Mouse (Mus musculus): ENCODE measurements around the gene Ank3. TPM values are rescaled to one million over a fixed set of nuclear protein-coding genes. Genes with fewer than 3 reads are reported as not detected.

The Ank3 gene
- total and polyA plus RNA-seq, 2 experiments from 2014 or later = 66.6 to 253 TPM

DNA sequence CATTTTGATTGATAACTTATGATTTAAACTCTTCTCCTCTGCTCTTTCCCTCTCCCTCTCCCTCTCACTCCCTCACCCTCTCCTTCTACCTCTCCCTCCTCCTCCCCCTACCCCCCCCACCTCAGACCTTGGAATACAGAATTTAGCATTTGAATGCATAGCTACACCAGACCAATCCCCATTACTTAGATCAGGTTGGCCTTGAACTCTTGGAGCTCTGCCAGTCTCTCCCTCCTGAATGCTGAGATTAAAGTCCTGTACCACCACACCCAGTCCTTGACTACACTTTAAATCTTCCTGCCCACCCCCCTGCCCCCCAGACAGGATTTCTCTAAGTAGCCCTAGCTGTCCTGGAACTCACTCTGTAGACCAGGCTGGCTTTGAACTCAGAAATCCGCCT is 38.9 kb upstream of the Ank3 start:
- DNase-seq (ENCODE audit: low spot score) (no peak), ATAC-seq (ENCODE audit: low FRiP score) (no peak)
- H3K36me3 ChIP-seq (ENCODE audit: insufficient read depth, low read length) = no peaks in the 10 kb centered on the region
- no peak overlapping the region for H3K9ac ChIP-seq (replicated peaks; ENCODE audit: low read length, poor library complexity, severe bottlenecking)
- no peaks in the 10 kb centered on the region for H3K27me3 ChIP-seq (ENCODE audit: insufficient read depth, low read length)
- no peaks in the 10 kb centered on the region for H3K9me3 ChIP-seq (ENCODE audit: low read length)
- no peak overlapping the region for H3K4me2 ChIP-seq (ENCODE audit: low read depth, low read length, poor library complexity, severe bottlenecking)
- no peaks in the 10 kb centered on the region for H3K4me1 ChIP-seq (ENCODE audit: insufficient read depth, low read length)
- H3K4me3 ChIP-seq (ENCODE audit: low read depth, low read length) = no peak overlapping the region
- WGBS = 100% methylated on average over 1 of the region's 1 CpGs
- TF ChIP-seq CTCF (IDR thresholded peaks at IDR 0.05) = no peak
- no peak overlapping the region for H3K27ac ChIP-seq (ENCODE audit: low read depth, low read length)

DNA sequence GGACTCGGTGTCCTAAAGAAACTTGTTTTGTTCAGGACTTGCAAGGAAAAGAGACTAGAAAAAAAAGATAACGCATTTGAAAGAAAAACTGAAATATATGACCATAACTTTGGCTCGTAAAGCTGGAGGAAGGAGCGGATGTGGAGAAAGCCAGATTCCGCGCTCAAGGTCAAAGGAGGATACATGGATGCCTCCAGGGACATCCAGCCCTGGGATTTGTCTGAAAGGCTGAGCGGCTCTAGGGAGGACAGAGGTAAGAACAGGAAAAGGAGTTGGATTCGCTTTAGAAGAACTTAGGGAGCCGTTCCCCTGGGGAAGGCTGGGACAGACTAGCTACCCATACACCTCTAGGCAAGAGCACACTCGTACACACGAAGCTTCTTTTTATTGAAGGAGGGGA is 32.4 kb upstream of the Ank3 start:
- Histone ChIP-seq H3K27me3 (ENCODE audit: insufficient read depth, low read length) (no peaks in the 10 kb centered on the region), H3K9me3 (ENCODE audit: low read length) (no peaks in the 10 kb centered on the region), H3K4me2 (ENCODE audit: low read depth, low read length, poor library complexity, severe bottlenecking) (no peak overlapping the region), H3K9ac (replicated peaks; ENCODE audit: low read length, poor library complexity, severe bottlenecking) (no peak overlapping the region), H3K27ac (ENCODE audit: low read depth, low read length) (no peak overlapping the region), H3K36me3 (ENCODE audit: insufficient read depth, low read length) (no peaks in the 10 kb centered on the region), H3K4me1 (ENCODE audit: insufficient read depth, low read length) (no peaks in the 10 kb centered on the region), H3K4me3 (ENCODE audit: low read depth, low read length) (no peak overlapping the region)
- DNase-seq (ENCODE audit: low spot score) (no peak), ATAC-seq (ENCODE audit: low FRiP score) (no peak)
- 84% methylated on average over 11 of the region's 11 CpGs for WGBS
- TF ChIP-seq CTCF (IDR thresholded peaks at IDR 0.05) = no peak

DNA sequence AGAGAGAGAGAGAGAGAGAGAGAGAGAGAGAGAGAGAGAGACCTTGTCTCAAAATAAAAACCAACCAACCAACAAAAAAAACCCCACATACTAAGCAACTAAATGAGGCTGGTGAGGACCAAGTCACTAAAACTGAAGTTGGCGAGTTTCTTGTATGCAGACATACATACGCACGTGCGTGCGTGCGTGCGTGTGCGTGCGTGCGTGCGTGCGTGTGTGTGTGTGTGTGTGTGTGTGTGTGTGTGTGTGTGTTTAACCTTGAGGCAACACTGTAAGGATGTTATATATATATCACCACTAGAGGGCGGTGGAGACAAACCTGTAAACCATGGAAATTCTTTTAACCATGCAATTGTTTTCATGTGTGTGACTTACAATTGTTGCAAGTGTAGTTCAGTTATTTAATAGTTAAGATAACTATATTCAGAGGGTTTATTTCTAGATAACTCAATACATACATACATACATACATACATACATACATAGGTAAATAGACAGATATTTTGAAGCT is 31.6 kb upstream of the Ank3 start:
- DNase-seq (ENCODE audit: low spot score) (peak; percentile 70), ATAC-seq (ENCODE audit: low FRiP score) (no peak)
- H3K27ac ChIP-seq (ENCODE audit: low read depth, low read length) = no peak overlapping the region
- H3K4me2 ChIP-seq (ENCODE audit: low read depth, low read length, poor library complexity, severe bottlenecking) = no peak overlapping the region
- H3K9me3 ChIP-seq (ENCODE audit: low read length) = no peaks in the 10 kb centered on the region
- no peaks in the 10 kb centered on the region for H3K4me1 ChIP-seq (ENCODE audit: insufficient read depth, low read length)
- no peaks in the 10 kb centered on the region for H3K27me3 ChIP-seq (ENCODE audit: insufficient read depth, low read length)
- no peak overlapping the region for H3K4me3 ChIP-seq (ENCODE audit: low read depth, low read length)
- TF ChIP-seq CTCF (IDR thresholded peaks at IDR 0.05) = peak; percentile 76
- H3K9ac ChIP-seq (replicated peaks; ENCODE audit: low read length, poor library complexity, severe bottlenecking) = no peak overlapping the region
- 87% methylated on average over 13 of the region's 13 CpGs for WGBS
- no peaks in the 10 kb centered on the region for H3K36me3 ChIP-seq (ENCODE audit: insufficient read depth, low read length)

DNA sequence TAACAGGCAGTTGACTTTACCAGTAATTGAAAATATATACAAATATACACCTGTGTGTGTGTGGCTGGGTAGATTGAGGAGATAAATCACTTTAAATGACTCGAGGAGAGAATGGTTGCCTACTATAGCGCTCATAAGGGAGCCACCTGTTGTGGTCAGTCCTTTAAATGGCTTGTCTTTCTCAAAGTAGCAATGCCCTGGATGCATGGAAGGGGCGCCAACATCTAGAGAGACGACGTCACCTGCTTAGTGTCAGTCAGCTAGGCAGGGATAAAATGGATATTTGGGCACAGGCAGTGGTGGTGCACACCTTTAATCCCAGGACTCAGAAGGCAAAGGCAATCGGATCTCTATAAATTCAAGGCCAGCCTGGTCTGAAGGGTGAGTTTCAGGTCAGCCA is 29.3 kb upstream of the Ank3 start:
- Histone ChIP-seq H3K27ac (ENCODE audit: low read depth, low read length) (no peak overlapping the region), H3K27me3 (ENCODE audit: insufficient read depth, low read length) (no peaks in the 10 kb centered on the region), H3K9me3 (ENCODE audit: low read length) (no peaks in the 10 kb centered on the region), H3K9ac (replicated peaks; ENCODE audit: low read length, poor library complexity, severe bottlenecking) (no peak overlapping the region), H3K36me3 (ENCODE audit: insufficient read depth, low read length) (no peaks in the 10 kb centered on the region), H3K4me1 (ENCODE audit: insufficient read depth, low read length) (no peaks in the 10 kb centered on the region), H3K4me2 (ENCODE audit: low read depth, low read length, poor library complexity, severe bottlenecking) (no peak overlapping the region), H3K4me3 (ENCODE audit: low read depth, low read length) (no peak overlapping the region)
- TF ChIP-seq CTCF (IDR thresholded peaks at IDR 0.05) = no peak
- DNase-seq (ENCODE audit: low spot score) = no peak
- WGBS = 88% methylated on average over 6 of the region's 6 CpGs
- no peak for ATAC-seq (ENCODE audit: low FRiP score)

DNA sequence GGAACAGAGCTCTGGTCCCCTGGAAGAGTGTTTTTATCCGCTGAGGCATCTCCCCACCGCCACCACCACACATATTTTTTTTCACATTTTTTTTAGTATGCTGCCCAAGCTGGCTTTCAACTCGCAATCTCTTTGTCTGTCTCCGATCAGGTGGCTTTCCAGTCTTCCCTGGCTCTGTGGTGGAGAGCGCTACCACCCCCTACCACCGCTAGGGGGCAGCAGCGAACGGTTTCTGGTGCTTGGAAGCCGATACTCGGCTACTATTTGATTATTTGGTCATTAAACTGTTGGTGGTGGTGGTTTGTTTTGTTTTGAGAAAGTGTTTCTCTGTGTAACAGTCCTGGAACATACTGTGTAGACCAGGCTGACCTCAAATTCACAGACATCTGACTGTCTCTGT is 27.1 kb upstream of the Ank3 start:
- peak; percentile 49 for DNase-seq (ENCODE audit: low spot score)
- Histone ChIP-seq H3K4me3 (ENCODE audit: low read depth, low read length) (no peak overlapping the region), H3K9ac (replicated peaks; ENCODE audit: low read length, poor library complexity, severe bottlenecking) (no peak overlapping the region), H3K27me3 (ENCODE audit: insufficient read depth, low read length) (no peaks in the 10 kb centered on the region), H3K4me2 (ENCODE audit: low read depth, low read length, poor library complexity, severe bottlenecking) (no peak overlapping the region), H3K9me3 (ENCODE audit: low read length) (no peaks in the 10 kb centered on the region), H3K27ac (ENCODE audit: low read depth, low read length) (no peak overlapping the region), H3K4me1 (ENCODE audit: insufficient read depth, low read length) (no peaks in the 10 kb centered on the region), H3K36me3 (ENCODE audit: insufficient read depth, low read length) (no peaks in the 10 kb centered on the region)
- TF ChIP-seq CTCF (IDR thresholded peaks at IDR 0.05) = peak; percentile 83
- 18% methylated on average over 10 of the region's 10 CpGs for WGBS
- no peak for ATAC-seq (ENCODE audit: low FRiP score)

DNA sequence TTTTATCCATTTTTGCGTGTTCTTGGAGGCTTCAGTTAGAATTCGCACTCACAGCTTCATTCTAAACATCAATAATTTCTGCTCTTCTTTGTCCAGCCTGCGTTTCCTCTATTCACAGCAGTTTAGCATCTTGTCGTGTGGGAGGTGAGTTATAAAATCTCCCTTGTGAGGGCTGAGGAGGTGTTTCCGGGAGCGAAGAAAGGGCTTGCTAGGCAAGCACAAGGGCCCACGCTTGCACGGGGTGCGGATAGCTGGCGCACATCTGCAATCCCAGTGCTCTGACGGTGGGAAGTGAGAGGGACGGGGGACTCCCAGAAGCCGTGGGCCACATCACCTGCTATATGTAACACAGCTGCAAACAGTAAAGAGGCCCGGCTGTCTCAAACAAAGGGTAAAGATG is 26.5 kb upstream of the Ank3 start:
- Histone ChIP-seq H3K4me1 (ENCODE audit: insufficient read depth, low read length) (no peaks in the 10 kb centered on the region), H3K9ac (replicated peaks; ENCODE audit: low read length, poor library complexity, severe bottlenecking) (no peak overlapping the region), H3K4me3 (ENCODE audit: low read depth, low read length) (no peak overlapping the region), H3K27me3 (ENCODE audit: insufficient read depth, low read length) (no peaks in the 10 kb centered on the region), H3K4me2 (ENCODE audit: low read depth, low read length, poor library complexity, severe bottlenecking) (no peak overlapping the region), H3K9me3 (ENCODE audit: low read length) (no peaks in the 10 kb centered on the region), H3K36me3 (ENCODE audit: insufficient read depth, low read length) (no peaks in the 10 kb centered on the region), H3K27ac (ENCODE audit: low read depth, low read length) (no peak overlapping the region)
- DNase-seq (ENCODE audit: low spot score) (no peak), ATAC-seq (ENCODE audit: low FRiP score) (no peak)
- TF ChIP-seq CTCF (IDR thresholded peaks at IDR 0.05) = no peak
- WGBS = 90% methylated on average over 14 of the region's 14 CpGs
